Mouse (Mus musculus) E14TG2a.4 (cell line): Measurements from ENCODE around the gene Cep41.

ENCODE experiments used
- CTCF ChIP-seq: conservative IDR thresholded peaks from 2 replicates; pipeline ENCODE4 v1.5.1; 2014; ENCODE audit warnings: low read length
- NANOG ChIP-seq: IDR thresholded peaks from 2 replicates; pipeline ENCODE4 v1.6.1; 2014; ENCODE audit warnings: borderline replicate concordance, low read length, mixed read lengths

- TF ChIP-seq CTCF (no peak), NANOG (no peak)
These were observed 21.9 kb downstream of the Cep41 start for GRCm38 (mm10) chr6:30671696-30672095.
